Mouse (Mus musculus): ENCODE results near the gene Nkx1-2. TPM values are rescaled to one million over a fixed set of nuclear protein-coding genes. Genes with fewer than 3 reads are reported as not detected.
A peak's percentile ranks its signal among the peaks of the same experiment; 100 is the strongest.

Nkx1-2 gene
- total RNA-seq, 2 experiments from 2014 or later: not detected

GRCm38 (mm10) chr7:132608316-132609020 is 9.0 kb upstream of the Nkx1-2 start:
- DNase-seq: no peak
- intact Hi-C loops (cut with DNase I): no loop called here

GRCm38 (mm10) chr7:132605689-132606088 is 6.3 kb upstream of the Nkx1-2 start:
- no peak for DNase-seq
- intact Hi-C loops (cut with DNase I): no loop called here

GRCm38 (mm10) chr7:132604720-132605119 is 5.3 kb upstream of the Nkx1-2 start:
- intact Hi-C loops (cut with DNase I): no loop called here

GRCm38 (mm10) chr7:132600926-132601325 is 1.5 kb upstream of the Nkx1-2 start:
- intact Hi-C loops (cut with DNase I): no loop called here
- DNase-seq: no peak

More at GRCm38 (mm10) chr7:132604720-132605119, 5.3 kb upstream of the Nkx1-2 start:
- no peak for DNase-seq

- no peak for DNase-seq
- intact Hi-C loops (cut with DNase I): no loop called here
Measured at GRCm38 (mm10) chr7:132600026-132600425, 589 bp upstream of the Nkx1-2 start.

GRCm38 (mm10) chr7:132597251-132598041 is 2.0 kb downstream of the Nkx1-2 start:
- peak; percentile 28 to 29 for DNase-seq
- intact Hi-C loops (cut with DNase I): no loop called here

DNA sequence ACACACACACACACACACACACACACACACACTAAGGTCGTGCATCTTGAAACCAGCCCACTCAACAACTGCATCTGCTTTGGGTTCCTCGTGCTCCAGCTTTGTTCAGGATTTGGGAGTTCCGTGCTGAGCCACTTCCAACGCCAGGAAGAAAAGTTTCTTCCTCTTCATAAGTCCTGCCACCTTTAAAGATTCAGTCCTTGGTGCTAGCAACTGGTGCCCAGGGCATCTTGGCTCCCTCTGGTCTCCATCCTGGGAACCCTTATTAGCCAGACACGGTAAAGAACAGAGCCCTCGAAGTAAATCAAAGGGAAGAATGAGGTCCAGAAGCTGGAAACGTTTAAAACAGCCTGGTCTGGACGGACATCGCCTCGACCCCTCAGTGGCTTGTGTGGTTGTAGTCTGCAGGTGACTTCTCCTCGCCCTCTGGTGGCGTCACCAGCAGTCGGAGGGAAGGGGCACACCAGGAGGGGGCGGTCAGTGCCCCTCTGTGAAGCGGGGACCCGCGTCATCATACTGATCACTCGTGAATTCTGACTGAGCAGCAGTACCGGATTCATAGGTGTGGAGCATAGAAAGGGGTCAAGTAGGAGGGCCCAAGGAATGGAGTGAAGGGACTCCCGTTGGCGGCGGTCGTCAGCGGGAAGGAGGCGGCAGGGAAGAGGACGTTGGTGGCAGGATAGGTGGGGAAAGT is 2.7 kb downstream of the Nkx1-2 start:
- DNase-seq: peak in 1 of 2 experiments; percentile 14
- intact Hi-C loops (cut with DNase I): no loop called here

- no peak for DNase-seq
- intact Hi-C loops (cut with DNase I): no loop called here
Measured at GRCm38 (mm10) chr7:132595787-132596186, 3.6 kb downstream of the Nkx1-2 start.

DNA sequence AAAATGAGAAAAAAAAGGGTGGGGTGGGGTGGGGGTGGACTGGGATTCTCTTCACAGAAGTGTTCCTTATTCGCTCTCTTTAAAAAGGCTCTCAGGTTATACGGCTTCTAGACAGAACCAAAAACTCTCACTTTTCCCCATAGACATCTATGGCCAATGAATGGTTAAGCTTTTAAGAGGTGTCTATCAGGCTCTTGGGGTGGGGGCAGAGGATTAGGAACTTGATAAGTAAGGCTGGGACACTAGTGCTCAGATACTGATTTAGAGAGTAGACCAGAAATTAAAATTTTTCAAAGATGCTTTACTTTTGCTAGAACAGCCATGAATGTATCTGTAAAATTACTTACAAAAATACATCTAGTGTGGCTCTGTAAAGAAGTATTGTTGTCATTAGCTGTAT is 5.1 kb downstream of the Nkx1-2 start:
- intact Hi-C loops (cut with DNase I): no loop called here
- DNase-seq: no peak

GRCm38 (mm10) chr7:132593762-132594161 is 5.7 kb downstream of the Nkx1-2 start:
- intact Hi-C loops (cut with DNase I): no loop called here
- no peak for DNase-seq

GRCm38 (mm10) chr7:132589610-132590009 is 9.8 kb downstream of the Nkx1-2 start:
- intact Hi-C loops (cut with DNase I): no loop called here
- DNase-seq: no peak

DNA sequence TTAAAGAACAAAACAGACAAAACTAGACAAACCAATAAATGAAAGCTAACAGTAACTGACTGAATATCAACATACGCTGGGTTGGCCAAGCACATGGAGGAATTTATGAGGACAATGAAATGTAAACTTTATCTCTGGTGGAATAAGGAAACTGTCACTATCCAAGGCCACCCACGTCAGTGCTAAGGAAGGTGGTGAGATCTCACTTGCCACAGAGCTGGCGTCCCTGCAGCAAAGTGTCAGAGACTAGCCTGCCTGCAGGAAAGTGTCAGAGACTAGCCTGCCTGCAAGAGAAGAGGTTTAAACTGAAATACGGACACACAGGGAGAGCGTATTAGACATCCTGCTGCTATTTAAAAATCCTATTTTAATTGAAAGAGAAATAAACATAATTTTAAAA is 12.3 kb downstream of the Nkx1-2 start:
- intact Hi-C loops (cut with DNase I): no loop called here

DNA sequence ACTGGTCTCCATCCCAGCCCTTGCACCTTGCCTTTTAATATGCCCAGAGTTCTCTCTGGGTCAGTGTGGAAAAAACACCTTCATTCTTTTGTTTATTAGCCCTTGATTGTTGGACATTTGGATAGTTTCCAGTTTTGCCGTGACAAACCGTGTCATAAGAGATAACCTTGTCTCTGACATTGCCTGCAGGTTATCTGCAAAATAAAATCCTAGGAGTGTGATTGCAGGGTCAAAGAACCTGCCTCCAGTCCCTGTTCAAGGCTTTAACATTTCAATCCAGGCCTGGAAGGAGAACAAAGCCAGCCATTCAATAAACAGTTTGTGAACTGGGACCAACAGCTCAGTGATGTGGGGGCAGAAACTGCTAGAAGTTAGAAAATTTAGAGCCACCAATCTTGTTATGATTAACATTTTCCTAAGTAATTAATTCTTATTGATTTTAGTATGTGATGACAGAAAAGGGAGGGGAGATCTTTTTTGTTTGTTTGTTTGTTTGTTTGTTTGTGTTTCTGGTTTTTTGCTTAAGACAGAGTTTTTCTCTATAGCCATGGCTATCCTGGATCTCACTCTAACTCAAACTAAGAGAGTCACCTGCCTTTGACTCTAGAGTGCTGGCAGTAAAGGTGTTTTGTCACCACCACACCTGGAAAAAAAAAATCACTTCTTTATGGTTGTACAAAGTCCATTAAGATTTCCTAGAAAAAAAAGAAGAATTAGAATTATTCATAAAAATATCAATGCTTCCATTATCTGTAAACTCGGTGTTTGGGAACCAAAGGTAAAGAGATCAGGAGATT is 13.5 kb downstream of the Nkx1-2 start:
- intact Hi-C loops (cut with DNase I): no loop called here

More for the DNA sequence above, 12.3 kb downstream of the Nkx1-2 start:
- DNase-seq: no peak

GRCm38 (mm10) chr7:132581441-132581840 is 18.0 kb downstream of the Nkx1-2 start:
- DNase-seq: no peak
- intact Hi-C loops (cut with DNase I): no loop called here

More for the DNA sequence above, 13.5 kb downstream of the Nkx1-2 start:
- DNase-seq: no peak

- DNase-seq: no peak
- intact Hi-C loops (cut with DNase I): no loop called here
Measured at GRCm38 (mm10) chr7:132580511-132580910, 18.9 kb downstream of the Nkx1-2 start.

DNA sequence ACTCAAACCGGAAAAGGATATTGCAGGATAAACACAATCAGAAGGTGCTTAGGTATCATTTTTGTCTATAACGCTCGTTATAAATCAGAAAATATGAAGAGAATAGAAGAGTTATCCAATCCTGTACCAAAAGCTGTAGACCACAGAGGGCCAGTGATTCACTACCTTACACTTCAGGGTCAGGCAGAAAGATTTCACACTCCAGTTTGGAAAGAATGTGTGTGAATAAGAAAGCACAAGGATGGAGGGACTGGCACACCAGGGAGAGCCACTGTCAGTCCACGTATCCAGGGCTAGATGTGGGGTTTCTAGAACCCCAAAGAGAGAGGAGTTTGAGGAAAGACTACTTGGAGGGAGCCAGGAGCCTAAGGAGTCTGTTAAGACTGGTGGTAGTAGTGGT is 22.5 kb downstream of the Nkx1-2 start:
- no peak for DNase-seq
- intact Hi-C loops (cut with DNase I): no loop called here

DNA sequence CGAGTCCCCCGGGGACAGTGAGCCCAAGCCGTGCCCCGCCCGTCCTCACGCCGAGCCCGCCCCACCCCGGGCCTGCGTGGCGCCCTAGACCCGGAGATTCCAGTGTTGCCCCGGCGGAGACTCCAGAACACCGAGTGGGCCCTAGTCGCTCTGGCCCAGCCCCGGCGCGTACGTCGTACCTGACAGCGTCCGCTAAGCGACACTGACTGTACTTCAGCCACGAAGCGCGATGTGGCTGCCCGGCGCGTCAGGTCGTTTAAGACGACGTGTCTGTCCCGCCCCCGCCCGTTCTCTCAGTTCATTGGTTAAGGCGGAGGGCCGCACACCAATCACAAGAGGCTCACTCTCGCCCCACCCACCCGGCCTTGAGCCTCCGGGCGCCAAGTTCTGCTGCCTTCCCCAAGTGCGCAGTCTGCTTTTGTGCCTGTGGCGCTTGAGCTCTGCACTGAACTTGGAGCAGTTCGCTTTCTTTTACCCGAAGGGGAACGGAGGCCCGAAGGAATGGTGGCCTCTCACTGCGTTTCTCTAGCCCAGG is 23.3 kb downstream of the Nkx1-2 start, which contains the start of gene Oat:
Oat (minus strand) TSS at position 283 of the 535 bp plus-strand sequence.
- intact Hi-C loops (cut with DNase I): no loop called here
- DNase-seq: peak; percentile 93

DNA sequence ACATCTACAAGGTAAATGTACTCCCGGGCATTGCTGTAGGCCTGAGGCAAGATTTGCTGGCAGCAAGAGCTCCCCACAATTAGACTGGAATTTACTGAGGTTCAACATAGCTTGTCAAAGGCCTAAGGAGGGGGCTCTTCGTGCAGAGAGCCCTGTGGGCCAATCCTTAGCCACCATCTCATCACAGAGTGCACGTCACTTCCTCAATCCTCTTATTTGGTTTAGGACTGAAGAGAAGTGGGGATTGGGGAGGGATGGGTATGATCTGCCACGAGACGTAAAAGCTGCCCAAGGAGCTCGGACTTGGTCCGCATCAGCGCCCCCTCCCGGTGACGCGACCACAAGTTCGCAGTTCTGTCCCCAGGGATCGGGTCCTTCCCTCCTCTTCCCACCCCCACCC is 23.8 kb downstream of the Nkx1-2 start:
- intact Hi-C loops (cut with DNase I): loop anchor here (2.0 kb wide), 1 partner anchor 61 kb away; no protein-coding TSS in a partner anchor
- peak; percentile 87 to 88 for DNase-seq

DNA sequence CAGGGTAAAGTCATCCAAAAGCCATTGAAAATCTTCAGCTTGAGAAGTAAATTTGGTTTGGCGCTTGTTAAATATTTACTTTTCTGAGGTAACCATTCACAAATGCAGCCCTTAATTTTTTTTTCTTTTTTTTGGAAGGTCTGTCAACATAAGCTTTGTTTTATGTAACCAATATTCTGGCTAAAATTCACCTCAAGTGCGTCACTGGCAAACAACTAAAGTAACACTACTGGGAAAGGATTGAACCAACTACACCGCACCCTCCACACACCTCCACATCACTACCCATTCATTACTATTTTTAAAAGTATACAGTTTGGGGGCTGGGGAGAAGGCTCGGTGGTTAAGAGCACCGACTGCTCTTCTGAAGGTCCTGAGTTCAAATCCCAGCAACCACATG is 24.8 kb downstream of the Nkx1-2 start:
- no peak for DNase-seq
- intact Hi-C loops (cut with DNase I): loop anchor here (2.0 kb wide), 1 partner anchor 62 kb away; no protein-coding TSS in a partner anchor

DNA sequence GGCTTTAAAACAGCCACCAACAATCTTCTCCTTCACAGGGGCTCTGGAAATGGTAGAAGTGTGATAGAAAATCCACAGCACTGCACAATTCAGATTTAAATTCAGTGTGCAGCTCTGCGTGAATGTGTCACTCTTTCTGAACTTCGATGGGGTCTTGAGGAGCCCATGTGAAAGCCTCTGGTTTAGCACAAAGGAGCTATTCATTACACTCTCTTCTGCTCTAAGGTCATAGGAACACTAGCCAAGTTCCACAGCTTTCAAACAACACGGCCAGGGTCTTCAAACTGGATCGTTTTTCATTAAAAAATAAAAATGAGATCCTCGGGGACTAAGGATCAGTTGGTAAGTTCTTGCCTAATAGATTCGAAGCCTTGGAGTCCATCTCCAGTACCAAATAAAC is 26.2 kb downstream of the Nkx1-2 start:
- intact Hi-C loops (cut with DNase I): no loop called here
- no peak for DNase-seq
